Comparison of ENCODE assay signal across 12 mouse cellular contexts in the genomic region with DNA sequence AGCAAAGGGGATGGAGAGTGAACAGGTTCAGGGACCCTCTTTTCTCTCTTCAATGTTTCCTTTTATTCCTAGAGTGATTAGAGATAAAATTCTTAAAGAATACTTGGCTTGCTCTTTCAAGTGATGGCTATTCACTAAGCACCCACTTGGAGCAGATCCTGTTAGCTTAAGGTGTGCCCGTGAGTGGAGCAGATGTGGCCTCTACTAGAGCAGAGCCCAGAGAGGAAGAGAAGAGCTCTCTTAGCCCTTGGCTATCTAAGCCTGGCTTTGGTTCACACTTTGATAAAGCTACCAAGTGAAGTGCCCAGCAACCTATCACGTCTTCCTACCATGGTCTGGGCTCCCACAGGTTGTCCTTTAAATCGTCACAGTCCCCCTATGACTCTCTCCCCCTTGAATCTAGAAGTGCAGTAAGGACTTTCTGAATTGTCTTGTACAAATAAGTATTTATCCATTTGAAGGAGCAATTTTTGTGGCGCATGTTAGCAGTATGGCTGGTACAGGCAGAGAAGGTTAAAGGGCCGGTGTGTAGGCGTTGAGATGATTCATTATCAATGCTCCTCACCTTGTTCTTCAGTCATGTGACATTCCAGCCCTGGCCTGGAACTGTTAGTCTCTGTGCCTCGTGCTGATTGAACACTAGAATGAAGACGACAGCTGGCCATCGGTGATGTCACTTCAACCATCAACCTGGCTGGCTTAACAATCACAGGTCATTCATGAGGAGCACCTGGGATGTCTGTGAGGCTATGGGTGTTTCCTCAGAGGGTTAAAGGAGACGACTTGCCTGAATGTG.
"Had no signal": no experiment of that assay in that cellular context is flagged by ENCODE, and none has a peak within 500 bp of the region (broad histone marks: within the 10 kb centered on the region; RNA-seq: fewer than 3 reads in every experiment).

No protein-coding gene starts in this region.

- H3K27ac ChIP-seq: layer of hippocampus, adult 2 months; limb, embryonic 12.5 days; midbrain, embryonic 15.5 days; neural tube, embryonic 12.5 days had no signal

- H3K36me3 ChIP-seq: limb, embryonic 12.5 days; midbrain, embryonic 15.5 days; neural tube, embryonic 12.5 days had no signal

- ATAC-seq: midbrain, embryonic 15.5 days had no signal

- DNase-seq: kidney, adult 18-20 months; kidney, postnatal 10 days; kidney, postnatal 4 days; retina, postnatal 1 day; right cerebral cortex, postnatal 4 days; spleen, adult 18-20 months; thymus, postnatal 36 days had no signal

- H3K27me3 ChIP-seq: midbrain, embryonic 15.5 days; neural tube, embryonic 12.5 days had no signal

- H3K9ac ChIP-seq: limb, embryonic 12.5 days; midbrain, embryonic 15.5 days; neural tube, embryonic 12.5 days had no signal

- H3K4me1 ChIP-seq: midbrain, embryonic 15.5 days had no signal

- H3K4me2 ChIP-seq: limb, embryonic 12.5 days; midbrain, embryonic 11.5 days; midbrain, embryonic 15.5 days; neural tube, embryonic 12.5 days had no signal

- H3K4me3 ChIP-seq: layer of hippocampus, adult 2 months; limb, embryonic 12.5 days; midbrain, embryonic 15.5 days; neural tube, embryonic 12.5 days had no signal

- H3K9me3 ChIP-seq: limb, embryonic 12.5 days; midbrain, embryonic 15.5 days; neural tube, embryonic 12.5 days had no signal
